Mouse (Mus musculus): ENCODE measurements around the gene Mapkapk5. TPM values are rescaled to one million over a fixed set of nuclear protein-coding genes. Genes with fewer than 3 reads are reported as not detected.
A peak's percentile ranks its signal among the peaks of the same experiment; 100 is the strongest.

Mapkapk5 gene
- polyA plus RNA-seq, 1 experiment from 2014 or later, result 62.8 TPM

DNA sequence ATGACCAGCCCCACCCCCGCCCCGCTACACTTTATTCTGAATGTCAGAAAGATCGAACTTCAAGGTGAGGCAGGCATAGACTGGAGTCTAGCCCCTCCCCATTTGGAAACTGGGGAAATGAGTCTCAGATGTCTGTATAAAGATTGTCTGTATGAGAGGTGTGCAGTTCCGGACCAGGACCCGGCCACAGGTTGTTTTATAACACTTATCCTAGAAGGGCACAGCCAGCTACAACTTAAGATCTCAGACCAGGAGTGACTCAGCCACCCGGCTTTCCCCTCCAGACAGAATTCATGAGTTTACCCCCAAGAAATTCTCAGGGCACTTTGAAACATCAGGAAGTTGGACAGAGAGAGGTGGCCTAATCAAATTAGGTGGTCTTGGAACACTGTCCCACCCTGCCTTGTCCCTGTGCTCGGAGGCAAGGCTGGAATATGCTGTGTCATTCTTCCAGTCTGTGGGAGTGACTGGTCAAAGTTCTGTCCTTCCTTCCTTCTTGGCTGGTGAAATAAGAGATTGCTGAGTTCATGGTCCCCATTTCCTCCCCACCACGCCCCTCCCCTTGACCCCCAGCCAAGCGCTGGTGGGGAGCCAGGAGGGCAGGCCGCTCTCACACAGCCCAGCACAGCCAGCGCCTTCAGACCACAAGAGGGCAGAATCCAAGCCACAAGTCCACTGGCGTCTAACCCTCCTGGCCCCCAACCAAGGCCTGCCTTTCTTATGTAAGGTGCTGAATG lies 38.2 kb upstream of the Mapkapk5 start:
- ATAC-seq (ENCODE audit: low FRiP score), result no peak
- Histone ChIP-seq H3K36me3 (peaks cover 11% of the 10 kb centered on the region), H3K4me1 (0 out of 2 replicates have a peak, but pooled peaks cover 5% of the 10 kb centered on the region), H3K9me3 (replicated peaks) (no peaks in the 10 kb centered on the region), H3K4me3 (no peak overlapping the region), H3K27me3 (no peaks in the 10 kb centered on the region), H3K27ac (no peak overlapping the region), H3K4me2 (replicated peaks) (no peak overlapping the region), H3K9ac (no peak overlapping the region)
- 58% methylated on average over 12 of the region's 12 CpGs for WGBS

- H3K27ac ChIP-seq, result no peak overlapping the region
- peaks cover 19% of the 10 kb centered on the region for H3K36me3 ChIP-seq
- WGBS, result 91% methylated on average over 8 of the region's 8 CpGs
- H3K27me3 ChIP-seq, result no peaks in the 10 kb centered on the region
- H3K9me3 ChIP-seq (replicated peaks), result no peaks in the 10 kb centered on the region
- no peak overlapping the region for H3K4me3 ChIP-seq
- H3K9ac ChIP-seq, result no peak overlapping the region
- no peak overlapping the region for H3K4me2 ChIP-seq (replicated peaks)
- 0 out of 2 replicates have a peak, but pooled peaks cover 5% of the 10 kb centered on the region for H3K4me1 ChIP-seq
- ATAC-seq (ENCODE audit: low FRiP score), result no peak
Measured at GRCm38 (mm10) chr5:121581945-121582344, 36.2 kb upstream of the Mapkapk5 start.

DNA sequence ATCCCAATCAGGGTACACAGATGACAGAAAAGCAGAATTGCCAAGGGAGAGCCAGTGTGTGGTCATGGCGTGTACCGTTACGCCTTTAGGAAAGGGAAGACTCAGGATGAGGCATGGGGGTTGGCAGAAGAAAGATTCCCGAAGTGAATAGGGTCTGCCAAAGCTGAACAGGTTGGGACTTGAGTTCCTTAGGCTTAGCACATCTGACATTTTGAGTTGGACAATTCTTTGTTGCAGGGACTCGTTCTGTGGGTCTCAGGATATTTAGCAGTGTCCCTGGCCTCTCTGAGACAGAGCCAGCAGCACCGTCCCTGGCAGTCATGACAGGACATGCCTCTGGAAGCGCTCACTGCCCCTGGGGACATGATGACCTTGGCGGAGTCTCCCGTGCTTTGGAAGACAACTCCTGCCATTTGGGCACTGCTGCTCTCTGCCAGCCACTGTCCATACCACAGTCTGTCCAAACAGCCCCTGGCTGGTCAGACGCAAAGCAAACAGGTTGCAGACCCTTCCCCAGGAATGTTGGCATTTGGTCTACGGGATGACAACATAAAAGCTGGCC lies 31.3 kb upstream of the Mapkapk5 start:
- WGBS, result 88% methylated on average over 11 of the region's 11 CpGs
- Histone ChIP-seq H3K9ac (no peak overlapping the region), H3K27me3 (no peaks in the 10 kb centered on the region), H3K9me3 (replicated peaks) (no peaks in the 10 kb centered on the region), H3K4me3 (no peak overlapping the region), H3K4me1 (no peaks in the 10 kb centered on the region), H3K4me2 (replicated peaks) (no peak overlapping the region), H3K27ac (no peak overlapping the region), H3K36me3 (peaks cover 28% of the 10 kb centered on the region)
- no peak for ATAC-seq (ENCODE audit: low FRiP score)

DNA sequence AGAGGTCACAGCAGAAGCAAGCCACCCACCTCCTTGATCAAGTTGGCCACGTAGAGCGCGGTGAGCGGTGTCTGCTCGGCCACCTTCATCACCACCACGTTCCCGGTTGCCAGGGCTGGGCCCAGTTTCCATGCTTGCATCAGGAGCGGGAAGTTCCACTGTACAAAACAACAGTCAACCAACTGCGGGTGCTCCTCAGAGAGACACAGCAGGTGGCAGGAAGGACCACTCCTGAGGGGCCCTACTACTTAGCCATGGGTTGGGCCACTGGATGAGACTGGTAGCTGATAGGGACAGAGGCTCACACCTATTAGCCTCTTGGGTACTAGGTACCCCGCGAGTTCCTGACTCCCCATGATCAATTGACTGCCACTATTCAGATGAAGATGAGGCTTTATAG lies 30.2 kb upstream of the Mapkapk5 start:
- no peak overlapping the region for H3K9ac ChIP-seq
- H3K36me3 ChIP-seq, result peaks cover 33% of the 10 kb centered on the region
- H3K27me3 ChIP-seq, result no peaks in the 10 kb centered on the region
- no peak overlapping the region for H3K27ac ChIP-seq
- H3K4me2 ChIP-seq (replicated peaks), result no peak overlapping the region
- H3K4me3 ChIP-seq, result no peak overlapping the region
- ATAC-seq (ENCODE audit: low FRiP score), result no peak
- no peaks in the 10 kb centered on the region for H3K4me1 ChIP-seq
- H3K9me3 ChIP-seq (replicated peaks), result no peaks in the 10 kb centered on the region
- WGBS, result 94% methylated on average over 11 of the region's 11 CpGs

DNA sequence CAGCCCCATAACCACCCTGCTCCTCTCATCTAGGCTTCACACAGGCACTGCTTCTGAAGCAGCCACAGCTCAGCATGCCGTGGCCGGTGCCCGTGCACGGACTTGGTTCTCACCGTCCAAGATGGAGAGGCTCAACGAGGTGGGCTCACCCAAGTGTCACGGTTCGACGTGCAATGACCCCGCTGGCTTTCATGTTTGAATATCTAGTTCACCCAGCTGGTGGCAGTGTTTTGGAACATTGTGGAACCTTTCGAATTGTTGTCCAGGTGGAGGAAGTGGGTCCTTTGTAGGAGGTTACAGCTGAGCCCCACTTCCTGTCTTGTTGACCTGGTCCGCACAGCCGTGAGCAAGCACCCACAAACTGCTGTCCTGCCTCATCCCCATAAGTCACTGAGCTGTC lies 28.4 kb upstream of the Mapkapk5 start:
- ATAC-seq (ENCODE audit: low FRiP score), result no peak
- Histone ChIP-seq H3K9ac (no peak overlapping the region), H3K27ac (no peak overlapping the region), H3K4me3 (no peak overlapping the region), H3K9me3 (replicated peaks) (no peaks in the 10 kb centered on the region), H3K36me3 (peaks cover 34% of the 10 kb centered on the region), H3K27me3 (no peaks in the 10 kb centered on the region), H3K4me1 (no peaks in the 10 kb centered on the region), H3K4me2 (replicated peaks) (no peak overlapping the region)
- 93% methylated on average over 13 of the region's 13 CpGs for WGBS

- 75% methylated on average over 1 of the region's 1 CpGs for WGBS
- Histone ChIP-seq H3K27me3 (no peaks in the 10 kb centered on the region), H3K4me1 (no peaks in the 10 kb centered on the region), H3K9ac (no peak overlapping the region), H3K4me2 (replicated peaks) (no peak overlapping the region), H3K9me3 (replicated peaks) (no peaks in the 10 kb centered on the region), H3K4me3 (no peak overlapping the region), H3K27ac (no peak overlapping the region), H3K36me3 (peaks cover 31% of the 10 kb centered on the region)
- ATAC-seq (ENCODE audit: low FRiP score), result no peak
Measured at GRCm38 (mm10) chr5:121570787-121571186, 25.1 kb upstream of the Mapkapk5 start.

DNA sequence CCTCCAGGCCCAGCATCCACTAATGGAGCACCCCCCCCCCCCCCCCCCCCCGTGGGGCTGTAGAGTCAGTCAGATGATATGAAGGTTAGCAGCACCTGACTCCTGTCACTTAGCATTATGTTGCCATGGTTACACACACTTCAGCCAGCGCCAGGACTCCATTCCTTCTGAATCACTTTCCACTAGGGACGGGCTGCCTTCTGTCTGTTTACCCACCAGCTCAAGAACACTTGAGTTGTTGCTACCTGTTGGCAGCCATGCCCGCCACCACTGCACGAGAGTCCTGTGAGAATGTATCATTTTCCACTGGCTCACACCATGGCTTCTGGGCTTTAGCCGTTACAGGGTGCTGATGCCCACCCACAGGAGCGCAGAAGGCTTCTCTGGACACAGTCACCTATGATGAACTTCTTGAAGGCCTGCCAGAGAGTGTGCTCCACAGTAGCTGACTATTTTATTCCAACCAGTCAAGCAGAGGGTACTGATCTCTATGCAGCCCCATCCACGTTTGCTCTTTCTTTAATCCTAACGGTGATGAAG lies 24.2 kb upstream of the Mapkapk5 start:
- no peaks in the 10 kb centered on the region for H3K9me3 ChIP-seq (replicated peaks)
- 81% methylated on average over 8 of the region's 9 CpGs for WGBS
- no peak overlapping the region for H3K4me3 ChIP-seq
- ATAC-seq (ENCODE audit: low FRiP score), result no peak
- no peak overlapping the region for H3K27ac ChIP-seq
- H3K27me3 ChIP-seq, result no peaks in the 10 kb centered on the region
- H3K9ac ChIP-seq, result no peak overlapping the region
- H3K36me3 ChIP-seq, result peaks cover 31% of the 10 kb centered on the region
- H3K4me2 ChIP-seq (replicated peaks), result no peak overlapping the region
- no peaks in the 10 kb centered on the region for H3K4me1 ChIP-seq

DNA sequence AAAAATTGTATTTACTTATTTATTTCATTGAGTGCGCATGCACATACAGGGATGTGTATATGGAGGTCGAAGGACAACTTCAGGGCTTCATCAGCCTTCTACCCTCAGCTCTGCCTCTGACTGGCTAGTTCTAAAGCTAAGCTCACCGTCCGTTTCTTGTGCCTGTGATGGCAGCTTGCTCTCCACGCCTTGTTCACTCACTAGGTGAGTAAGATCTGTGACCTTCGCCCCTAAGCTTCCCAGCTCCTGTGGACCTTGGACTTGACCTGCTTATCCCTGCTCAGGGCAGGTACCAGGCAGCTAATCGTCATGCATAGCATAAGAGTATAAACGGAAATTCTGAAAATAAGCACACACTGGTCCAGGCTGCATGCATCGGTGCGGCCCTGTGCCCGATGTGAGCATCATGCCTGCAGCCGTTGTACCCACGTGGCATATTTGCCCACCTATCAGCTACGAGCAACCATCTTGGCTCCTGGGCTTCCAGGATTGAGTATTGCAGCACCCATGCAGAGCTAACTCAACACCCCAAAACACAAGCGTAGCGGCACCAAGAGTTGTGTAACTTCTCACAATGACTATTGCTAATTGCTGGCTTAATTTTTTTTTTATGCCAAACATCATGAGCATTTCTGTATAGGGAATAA lies 20.5 kb upstream of the Mapkapk5 start:
- Histone ChIP-seq H3K4me3 (no peak overlapping the region), H3K9me3 (replicated peaks) (no peaks in the 10 kb centered on the region), H3K4me2 (replicated peaks) (no peak overlapping the region), H3K9ac (no peak overlapping the region), H3K27ac (no peak overlapping the region), H3K27me3 (no peaks in the 10 kb centered on the region), H3K36me3 (peaks cover 19% of the 10 kb centered on the region), H3K4me1 (0 out of 2 replicates have a peak, but pooled peaks cover 5% of the 10 kb centered on the region)
- ATAC-seq (ENCODE audit: low FRiP score), result no peak
- 89% methylated on average over 16 of the region's 16 CpGs for WGBS

GRCm38 (mm10) chr5:121564468-121564895 lies 18.8 kb upstream of the Mapkapk5 start:
- H3K27me3 ChIP-seq, result no peaks in the 10 kb centered on the region
- peak overlapping the region; percentile 38 for H3K4me2 ChIP-seq (replicated peaks)
- peak overlapping the region; percentile 13; the same call in 1 of the 2 replicates for H3K9ac ChIP-seq
- 15% methylated on average over 11 of the region's 11 CpGs for WGBS
- ATAC-seq (ENCODE audit: low FRiP score), result no peak
- H3K9me3 ChIP-seq (replicated peaks), result no peaks in the 10 kb centered on the region
- H3K4me3 ChIP-seq, result no peak overlapping the region
- H3K27ac ChIP-seq, result no peak overlapping the region
- H3K4me1 ChIP-seq, result 0 out of 2 replicates have a peak, but pooled peaks cover 5% of the 10 kb centered on the region
- peaks cover 7% of the 10 kb centered on the region for H3K36me3 ChIP-seq

- Histone ChIP-seq H3K4me3 (no peak overlapping the region), H3K27ac (no peak overlapping the region), H3K36me3 (no peaks in the 10 kb centered on the region), H3K27me3 (no peaks in the 10 kb centered on the region), H3K9me3 (replicated peaks) (no peaks in the 10 kb centered on the region), H3K4me2 (replicated peaks) (no peak overlapping the region), H3K4me1 (0 out of 2 replicates have a peak, but pooled peaks cover 5% of the 10 kb centered on the region), H3K9ac (no peak overlapping the region)
- 90% methylated on average over 3 of the region's 3 CpGs for WGBS
- no peak for ATAC-seq (ENCODE audit: low FRiP score)
Measured at GRCm38 (mm10) chr5:121562436-121562835, 16.7 kb upstream of the Mapkapk5 start.

GRCm38 (mm10) chr5:121549196-121549595 lies 3.5 kb upstream of the Mapkapk5 start:
- H3K9me3 ChIP-seq (replicated peaks), result no peaks in the 10 kb centered on the region
- H3K4me2 ChIP-seq (replicated peaks), result no peak overlapping the region
- H3K27me3 ChIP-seq, result peaks cover under 1% of the 10 kb centered on the region; the same call in 1 of the 2 replicates
- no peak overlapping the region for H3K27ac ChIP-seq
- H3K4me3 ChIP-seq, result no peak overlapping the region
- no peak overlapping the region for H3K9ac ChIP-seq
- H3K36me3 ChIP-seq, result no peaks in the 10 kb centered on the region
- peaks cover 12% of the 10 kb centered on the region for H3K4me1 ChIP-seq
- ATAC-seq (ENCODE audit: low FRiP score), result no peak
- 89% methylated on average over 7 of the region's 7 CpGs for WGBS

DNA sequence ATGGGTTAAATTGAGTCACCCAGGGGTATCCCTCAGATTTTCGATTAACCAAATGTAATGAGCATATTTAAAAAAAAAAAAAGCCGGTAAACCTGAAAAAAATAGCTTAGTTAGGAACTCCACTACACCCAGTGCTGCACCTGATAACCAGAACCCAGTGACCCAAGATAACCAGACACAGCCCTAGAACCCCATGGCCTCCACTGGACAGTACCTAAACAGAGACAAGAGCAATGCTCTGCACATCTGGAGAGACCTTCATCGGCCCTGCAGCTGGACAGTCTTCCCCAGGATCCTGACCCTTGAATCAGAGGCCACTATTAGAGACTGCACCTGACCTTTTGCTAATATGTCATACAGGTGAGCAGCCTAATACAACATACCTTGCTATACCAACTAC lies 1.4 kb upstream of the Mapkapk5 start:
- Histone ChIP-seq H3K9me3 (replicated peaks) (no peaks in the 10 kb centered on the region), H3K27ac (no peak overlapping the region), H3K27me3 (no peaks in the 10 kb centered on the region), H3K9ac (no peak overlapping the region), H3K4me1 (peaks cover 29% of the 10 kb centered on the region), H3K4me2 (replicated peaks) (no peak overlapping the region), H3K4me3 (no peak overlapping the region), H3K36me3 (no peaks in the 10 kb centered on the region)
- 92% methylated on average over 3 of the region's 3 CpGs for WGBS
- no peak for ATAC-seq (ENCODE audit: low FRiP score)
